Mouse (Mus musculus) cerebral cortex, adult 2 months (tissue): ENCODE data around the gene Gpsm2.

Source experiments
- WGBS: fragments of 180-500 bp; shearing (Covaris S2); methylation state at CpG from one replicate; pipeline ENCODE4 v1.1.7; 2018; 5-methylcytosine and 5-hydroxymethylcytosine counted together

The Gpsm2 gene

GRCm38 (mm10) chr3:108726413-108726812 is 4.3 kb upstream of the Gpsm2 start:
- 91% methylated on average over 7 of the region's 7 CpGs for WGBS

GRCm38 (mm10) chr3:108721076-108721991 is 775 bp downstream of the Gpsm2 start:
- 2% methylated on average over 44 of the region's 44 CpGs for WGBS

DNA sequence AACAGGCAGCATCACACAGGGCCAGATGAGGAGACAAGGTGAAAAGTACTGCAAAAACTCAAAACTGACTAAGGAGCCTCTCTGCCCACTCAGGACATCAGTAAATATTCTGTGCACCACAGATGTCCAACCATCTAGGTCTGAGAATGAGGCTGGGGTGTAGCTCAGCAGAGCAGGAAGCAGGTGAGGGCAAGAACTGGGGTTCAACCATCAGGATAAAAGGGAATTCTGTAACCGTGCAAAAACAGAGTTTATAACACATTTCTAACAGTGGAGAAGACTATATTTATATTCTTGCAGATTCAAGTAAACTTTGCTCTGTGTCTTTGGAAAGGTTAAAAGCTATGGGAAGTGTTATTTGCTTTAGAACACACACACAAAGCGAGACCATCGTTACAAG is 2.3 kb downstream of the Gpsm2 start:
- WGBS, result 86% methylated on average over 3 of the region's 3 CpGs

GRCm38 (mm10) chr3:108719357-108719756 is 2.8 kb downstream of the Gpsm2 start:
- WGBS, result 91% methylated on average over 2 of the region's 2 CpGs

DNA sequence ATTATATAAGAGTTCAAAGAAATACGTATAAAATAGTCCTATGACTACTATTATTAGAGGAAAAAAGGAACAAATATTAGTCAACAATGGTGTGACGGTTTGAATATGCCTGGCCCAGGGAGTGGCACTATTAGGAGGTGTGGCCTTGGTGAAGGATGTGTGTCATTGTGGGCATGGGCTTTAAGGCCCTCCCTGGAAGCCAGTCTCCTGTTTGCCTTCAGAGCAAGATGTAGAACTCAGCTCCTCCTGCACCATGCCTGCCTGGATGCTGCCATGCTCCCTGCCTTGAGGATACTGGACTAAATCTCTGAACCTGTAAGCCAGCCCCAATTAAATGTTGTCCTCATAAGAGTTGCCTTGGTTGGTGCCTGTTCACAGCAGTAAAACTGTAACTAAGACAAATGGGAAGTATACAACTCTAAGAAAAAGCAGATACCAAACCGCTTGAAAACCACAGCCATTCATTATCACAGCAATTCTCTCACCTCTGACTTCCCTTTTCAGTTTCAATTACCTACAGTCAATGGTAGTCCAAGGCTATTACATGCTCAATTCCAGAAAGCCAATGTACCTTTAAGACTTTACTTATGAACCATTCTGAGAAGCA is 4.1 kb downstream of the Gpsm2 start:
- 86% methylated on average over 3 of the region's 3 CpGs for WGBS

DNA sequence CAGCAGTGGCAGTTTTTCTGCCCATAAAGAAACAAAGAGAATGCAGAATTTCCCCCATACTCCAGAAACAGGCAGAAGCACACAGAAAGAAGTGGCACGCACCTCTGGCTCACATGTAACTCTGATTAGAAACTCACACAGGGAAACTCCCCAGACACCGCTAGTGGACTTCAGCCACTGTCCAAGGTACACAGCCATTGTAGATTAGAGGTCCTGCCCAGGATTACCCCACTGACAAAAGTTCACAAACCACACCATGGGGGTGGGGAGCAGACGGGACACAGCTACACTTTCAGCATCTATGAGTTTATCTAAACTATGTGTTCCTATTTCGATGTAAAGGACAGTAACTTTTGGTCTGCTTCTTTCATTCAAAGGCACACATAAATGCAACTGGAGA is 7.3 kb downstream of the Gpsm2 start:
- WGBS, result 93% methylated on average over 4 of the region's 4 CpGs

GRCm38 (mm10) chr3:108713065-108713675 is 8.9 kb downstream of the Gpsm2 start:
- 60% methylated on average over 3 of the region's 3 CpGs for WGBS

GRCm38 (mm10) chr3:108711296-108711695 is 10.8 kb downstream of the Gpsm2 start:
- WGBS, result 96% methylated on average over 5 of the region's 5 CpGs

DNA sequence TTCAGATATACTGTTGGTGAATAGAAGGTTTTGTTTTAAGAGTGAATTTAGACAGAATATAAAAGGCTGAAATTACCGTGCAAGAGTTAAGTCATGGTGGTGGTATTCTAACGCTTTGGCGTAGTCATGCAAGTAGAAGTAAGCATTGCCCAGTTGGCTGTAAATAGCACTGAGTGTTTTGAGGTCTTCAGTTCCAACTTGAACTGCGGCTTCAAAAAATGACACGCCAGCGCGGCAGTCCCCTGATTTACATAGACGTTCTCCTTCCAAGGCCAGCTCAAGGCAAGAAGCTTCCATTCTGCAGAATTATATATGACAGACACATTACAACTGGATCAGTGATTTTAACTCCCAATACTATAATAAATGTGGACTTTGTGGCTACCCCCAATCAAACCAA is 19.3 kb downstream of the Gpsm2 start:
- 87% methylated on average over 8 of the region's 8 CpGs for WGBS

GRCm38 (mm10) chr3:108701256-108701655 is 20.9 kb downstream of the Gpsm2 start:
- WGBS, result 91% methylated on average over 1 of the region's 1 CpGs

DNA sequence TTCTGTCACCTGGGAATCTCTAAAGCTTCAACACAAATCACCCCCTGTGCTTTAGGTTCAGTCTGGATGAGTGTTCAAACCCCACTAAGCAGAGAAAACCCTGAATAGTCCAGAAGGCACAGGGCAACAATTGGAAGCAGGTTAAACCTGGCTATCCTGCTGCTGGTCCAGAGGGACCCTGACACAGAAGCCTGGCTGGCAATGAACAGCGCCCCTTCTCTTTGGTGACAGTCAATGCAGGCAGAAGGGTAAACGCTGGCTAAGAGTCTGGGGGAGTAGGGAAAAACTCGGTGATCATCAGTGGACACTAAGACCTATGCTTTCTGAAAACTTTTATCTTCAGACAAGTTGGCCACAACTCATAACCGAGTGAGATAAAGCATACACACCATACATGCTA is 22.3 kb downstream of the Gpsm2 start:
- WGBS, result 94% methylated on average over 4 of the region's 4 CpGs

DNA sequence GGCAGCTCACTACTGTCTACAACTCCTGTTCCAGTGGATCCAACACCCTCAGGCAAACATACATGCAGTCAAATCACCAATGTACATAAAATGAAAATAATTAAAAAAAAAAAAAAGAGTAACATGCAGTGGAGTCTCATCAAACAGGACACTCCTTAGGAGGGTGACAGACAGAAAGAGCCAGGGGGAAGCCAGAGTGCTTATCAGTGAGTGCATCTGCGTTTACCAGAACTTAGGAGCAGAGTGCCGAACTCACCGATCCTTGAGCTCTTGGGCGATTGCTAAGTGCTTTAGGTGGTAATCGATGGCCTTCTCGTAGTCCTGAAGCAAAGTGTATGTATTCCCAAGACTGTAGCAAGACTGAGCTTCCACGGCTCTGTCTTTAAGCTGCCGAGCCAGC is 23.4 kb downstream of the Gpsm2 start:
- WGBS, result 94% methylated on average over 8 of the region's 8 CpGs

DNA sequence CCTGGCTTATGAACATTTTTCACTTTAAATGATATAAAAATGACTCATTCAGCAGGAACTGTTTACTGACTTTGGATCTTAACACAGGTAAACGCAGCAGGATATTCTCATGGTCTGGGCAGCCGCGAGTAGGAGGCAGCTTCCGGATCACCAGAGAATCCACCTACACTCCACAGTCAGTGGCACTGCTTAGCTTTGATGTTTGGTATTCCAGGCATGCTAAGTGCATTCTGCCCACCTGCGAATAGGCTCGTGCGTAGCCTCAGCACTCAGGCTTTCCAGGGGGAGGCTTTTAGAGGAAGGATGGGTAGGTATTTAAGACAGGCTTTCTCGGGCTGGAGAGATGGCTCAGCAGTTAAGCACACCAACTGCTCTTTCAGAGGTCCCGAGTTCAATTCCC is 27.8 kb downstream of the Gpsm2 start:
- WGBS, result 57% methylated on average over 9 of the region's 9 CpGs

GRCm38 (mm10) chr3:108689979-108690378 is 32.1 kb downstream of the Gpsm2 start:
- WGBS, result 29% methylated on average over 4 of the region's 4 CpGs

GRCm38 (mm10) chr3:108689446-108689845 is 32.7 kb downstream of the Gpsm2 start:
- 61% methylated on average over 8 of the region's 8 CpGs for WGBS

GRCm38 (mm10) chr3:108689015-108689441 is 33.1 kb downstream of the Gpsm2 start:
- 69% methylated on average over 6 of the region's 6 CpGs for WGBS

- WGBS, result 98% methylated on average over 7 of the region's 7 CpGs
Measured at GRCm38 (mm10) chr3:108685701-108686100, 36.4 kb downstream of the Gpsm2 start.

GRCm38 (mm10) chr3:108683597-108683996 is 38.5 kb downstream of the Gpsm2 start:
- WGBS, result 88% methylated on average over 5 of the region's 5 CpGs

GRCm38 (mm10) chr3:108681004-108681403 is 41.1 kb downstream of the Gpsm2 start:
- WGBS, result 82% methylated on average over 4 of the region's 4 CpGs

GRCm38 (mm10) chr3:108676616-108677015 is 45.5 kb downstream of the Gpsm2 start:
- 38% methylated on average over 4 of the region's 4 CpGs for WGBS

DNA sequence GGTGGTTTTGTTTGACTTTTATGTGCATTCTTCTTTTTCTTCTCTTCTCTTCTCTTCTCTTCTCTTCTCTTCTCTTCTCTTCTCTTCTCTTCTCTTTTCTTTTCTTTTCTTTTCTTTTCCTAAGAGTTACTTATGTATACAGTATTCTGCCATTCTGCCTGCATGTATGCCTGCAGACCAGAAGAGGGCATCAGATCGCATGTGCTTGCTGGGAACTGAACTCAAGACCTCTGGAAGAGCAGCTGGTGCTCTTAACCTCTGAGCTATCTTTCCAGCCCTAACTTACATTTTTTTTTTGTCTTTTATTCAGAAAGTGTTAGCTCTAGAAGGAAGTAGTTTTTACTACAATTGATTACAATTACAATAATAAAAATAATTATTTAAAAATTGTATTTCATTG is 61.2 kb downstream of the Gpsm2 start:
- WGBS, result 95% methylated on average over 1 of the region's 1 CpGs

- WGBS, result 70% methylated on average over 9 of the region's 9 CpGs
Measured at GRCm38 (mm10) chr3:108658612-108659011, 63.5 kb downstream of the Gpsm2 start.

- WGBS, result 80% methylated on average over 7 of the region's 7 CpGs
Measured at GRCm38 (mm10) chr3:108655486-108655885, 66.6 kb downstream of the Gpsm2 start.
